Mouse (Mus musculus): Measurements from ENCODE around the gene Dcaf6.

- TF ChIP-seq POLR2A (IDR thresholded peaks at IDR 0.05; ENCODE audit: borderline replicate concordance, insufficient read depth, low read length) (no peak), CTCF (IDR thresholded peaks at IDR 0.05; ENCODE audit: borderline replicate concordance, insufficient read depth, low read depth, low read length) (no peak)
These were observed 4.3 kb upstream of the Dcaf6 start for GRCm38 (mm10) chr1:165464574-165464973.
